Mouse (Mus musculus) naive thymus-derived CD4-positive, alpha-beta T cell, adult 2 months (primary cell): ENCODE measurements at regions not wholly inside any gene's neighbourhood (a gene's known extent, or its start where the extent isn't known, plus 50 kb on each side); places are given as distances from the start of the nearest gene placed in this dataset.

Experiments
- DNase-seq: peaks from one replicate; pipeline ENCODE4 v3.0.0-alpha.2; 2011; ENCODE audit warnings: low read depth

GRCm38 (mm10) chr2:169035315-169035714 lies 79.9 kb upstream of the Zfp64 start:
- DNase-seq, result peak; percentile 39

- no peak for DNase-seq
These were observed 78.6 kb upstream of the Zfp64 start for GRCm38 (mm10) chr2:169033997-169034396.

GRCm38 (mm10) chr2:169033181-169033580 lies 77.8 kb upstream of the Zfp64 start:
- no peak for DNase-seq

GRCm38 (mm10) chr2:169028531-169029114 lies 73.2 kb upstream of the Zfp64 start:
- no peak for DNase-seq

GRCm38 (mm10) chr2:169019037-169019436 lies 63.6 kb upstream of the Zfp64 start:
- no peak for DNase-seq

GRCm38 (mm10) chr2:169010271-169010670 lies 54.9 kb upstream of the Zfp64 start:
- no peak for DNase-seq

- DNase-seq, result peak; percentile 35
These were observed 53.4 kb upstream of the Zfp64 start for GRCm38 (mm10) chr2:169008756-169009155.

- DNase-seq, result no peak
These were observed 52.9 kb upstream of the Zfp64 start for GRCm38 (mm10) chr2:169008333-169008732.

- no peak for DNase-seq
These were observed 51.2 kb upstream of the Zfp64 start for GRCm38 (mm10) chr2:169006549-169006948.

- DNase-seq, result no peak
These were observed 50.4 kb upstream of the Zfp64 start for GRCm38 (mm10) chr2:169005810-169006209.
